Mouse (Mus musculus) intestine, postnatal 0 days (tissue): Measurements from ENCODE around the gene Hook1. TPM values are rescaled to one million over a fixed set of nuclear protein-coding genes. Genes with fewer than 3 reads are reported as not detected.

Source experiments
- ATAC-seq: fragments of 200-750 bp; cut with Nextera tagmentation; 2 replicates; pipeline ENCODE4 v1.8.0; 2017; ENCODE audit warnings: mild to moderate bottlenecking, moderate TSS enrichment, moderate library complexity
- H3K27ac ChIP-seq: fragments of 300-500 bp; sonication (generic); 2 replicates; pipeline ENCODE4 v1.5.1; 2014; ENCODE audit warnings: mild to moderate bottlenecking, low read depth, low read length, moderate library complexity
- H3K27me3 ChIP-seq: fragments of 300-500 bp; sonication (generic); replicated peaks from 2 replicates; pipeline ENCODE4 v1.6.1; 2014; ENCODE audit warnings: low read length, mixed read lengths; ENCODE audit not compliant: control insufficient read depth, insufficient read depth
- H3K36me3 ChIP-seq: fragments of 300-500 bp; sonication (generic); 2 replicates; pipeline ENCODE4 v1.6.1; 2014; ENCODE audit warnings: mild to moderate bottlenecking, moderate library complexity; ENCODE audit not compliant: control insufficient read depth, insufficient read depth
- H3K4me1 ChIP-seq: fragments of 300-500 bp; sonication (generic); replicated peaks from 2 replicates; pipeline ENCODE4 v1.6.1; 2014; ENCODE audit warnings: antibody characterized with exemption, low read length, mixed read lengths; ENCODE audit not compliant: control insufficient read depth, insufficient read depth
- H3K4me2 ChIP-seq: fragments of 300-500 bp; sonication (generic); replicated peaks from 2 replicates; pipeline ENCODE4 v1.6.1; 2014; ENCODE audit warnings: low read depth, mild to moderate bottlenecking, moderate library complexity
- H3K4me3 ChIP-seq: fragments of 300-500 bp; sonication (generic); 2 replicates; pipeline ENCODE4 v1.5.1; 2014; ENCODE audit warnings: low read depth, low read length
- H3K9ac ChIP-seq: fragments of 300-500 bp; sonication (generic); 2 replicates; pipeline ENCODE4 v1.6.1; 2014; ENCODE audit warnings: mild to moderate bottlenecking, low read depth, low read length
- H3K9me3 ChIP-seq: fragments of 300-500 bp; sonication (generic); 2 replicates; pipeline ENCODE4 v1.6.1; 2016; ENCODE audit warnings: mixed run types; ENCODE audit not compliant: control insufficient read depth
- CTCF ChIP-seq: sonication (generic); IDR thresholded peaks from 2 replicates; pipeline ENCODE4 v1.5.1; 2016; ENCODE audit warnings: low read depth, mild to moderate bottlenecking, control low read depth, antibody characterized with exemption, moderate library complexity
- WGBS: fragments of 180-500 bp; shearing (Covaris S2); extraction: QIAGEN DNeasy Blood & Tissue Kit; methylation state at CpG from one replicate; pipeline ENCODE4 v1.1.7; 2014; 5-methylcytosine and 5-hydroxymethylcytosine counted together
- polyA plus RNA-seq: library from polyadenylated mRNA; unstranded; fragments of >200 nt; fragmentation: Nextera tagmentation; extraction: Ambion mirVana; gene quantifications from 2 replicates; pipeline ENCODE4 v1.2.1, GENCODE M21; 2015

Gene Hook1
- 42.5 and 45.6 TPM in 2 replicates for polyA plus RNA-seq

DNA sequence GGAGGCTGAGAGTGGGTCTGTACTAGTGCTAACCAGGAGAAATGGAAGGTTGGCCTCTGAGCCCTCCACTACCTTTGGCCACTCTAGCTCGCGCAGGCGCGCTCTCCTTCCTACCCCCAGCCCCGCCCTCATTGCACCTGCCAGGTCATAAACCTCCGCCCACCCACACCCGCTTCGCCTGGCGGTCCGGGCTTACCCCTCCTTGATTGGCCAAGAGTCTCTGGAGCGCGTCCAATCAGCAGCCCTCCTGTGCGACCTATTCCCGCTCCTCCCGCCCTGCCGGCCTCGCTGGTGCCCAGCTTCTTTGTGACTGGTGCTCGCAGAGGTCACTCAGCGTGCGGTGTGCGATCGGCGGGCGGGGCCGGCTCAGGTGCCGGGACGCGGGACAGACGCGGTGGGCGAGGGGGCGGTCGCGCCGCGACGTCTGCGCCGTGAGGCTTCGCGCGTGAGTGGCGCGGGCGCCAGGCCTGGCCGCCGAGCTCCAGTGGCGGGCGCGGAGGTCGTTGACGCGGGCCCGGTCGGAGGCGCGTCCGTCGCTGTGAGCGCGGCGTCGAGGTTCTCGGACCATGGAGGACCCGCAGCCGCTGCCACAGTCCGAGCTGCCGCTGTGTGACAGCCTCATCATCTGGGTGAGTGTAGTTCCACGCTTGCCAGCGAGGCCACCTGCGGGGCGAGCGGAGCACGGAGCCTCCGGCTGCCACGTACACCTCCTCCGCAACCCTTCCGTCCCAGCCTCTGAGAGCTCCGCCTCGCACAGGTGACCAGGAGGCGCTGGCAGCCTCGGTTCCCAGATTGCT lies at the start of gene Hook1:
Gene Hook1, plus strand, starts transcription at position 313 of the 797 bp plus-strand sequence.
- no peaks in the 10 kb centered on the region for H3K36me3 ChIP-seq

GRCm38 (mm10) chr4:95917703-95918102 lies 49.3 kb upstream of the Hook1 start:
- no peaks in the 10 kb centered on the region for H3K36me3 ChIP-seq
- H3K9me3 ChIP-seq, result no peaks in the 10 kb centered on the region
- H3K27ac ChIP-seq, result no peak overlapping the region
- no peak overlapping the region for H3K4me2 ChIP-seq
- no peak for TF ChIP-seq CTCF
- 64% methylated on average over 6 of the region's 6 CpGs for WGBS
- no peaks in the 10 kb centered on the region for H3K27me3 ChIP-seq
- ATAC-seq, result no peak
- H3K4me3 ChIP-seq, result no peak overlapping the region
- no peaks in the 10 kb centered on the region for H3K4me1 ChIP-seq
- no peak overlapping the region for H3K9ac ChIP-seq

More for the DNA sequence above, at the start of gene Hook1:
- H3K4me2 ChIP-seq, result peak within 1 kb of the TSS; percentile 73
- peak; percentile 100 for ATAC-seq
- H3K9ac ChIP-seq, result peak within 1 kb of the TSS; percentile 84
- H3K27ac ChIP-seq, result peak within 1 kb of the TSS; percentile 94
- WGBS, result under 1% methylated on average over 70 of the region's 82 CpGs
- no peaks in the 10 kb centered on the region for H3K27me3 ChIP-seq
- H3K9me3 ChIP-seq, result no peaks in the 10 kb centered on the region
- TF ChIP-seq CTCF, result peak; percentile 33; the same call in 1 of the 2 replicates
- peak within 1 kb of the TSS; percentile 67 for H3K4me3 ChIP-seq
- no peaks in the 10 kb centered on the region for H3K4me1 ChIP-seq

DNA sequence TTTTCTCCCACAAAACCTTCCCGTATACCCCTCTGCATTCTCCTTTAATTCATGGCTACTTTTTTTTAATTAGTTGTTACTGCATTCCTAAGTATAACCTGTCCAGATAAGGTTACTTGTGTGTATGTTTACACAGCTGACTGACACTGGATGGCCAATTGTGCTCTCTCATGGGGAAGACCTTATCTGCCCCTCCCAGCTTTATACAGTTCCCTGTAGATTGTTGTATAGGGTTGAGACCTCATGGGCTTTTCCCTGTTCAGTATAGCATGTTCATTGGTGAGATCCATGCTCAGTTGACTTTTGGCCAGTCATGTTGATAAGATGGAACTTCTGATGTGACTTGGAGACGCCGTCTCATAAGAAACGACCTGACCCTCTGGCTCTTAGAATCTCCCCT lies 46.6 kb upstream of the Hook1 start:
- no peaks in the 10 kb centered on the region for H3K36me3 ChIP-seq
- WGBS, result 61% methylated on average over 4 of the region's 4 CpGs
- H3K9ac ChIP-seq, result no peak overlapping the region
- H3K27me3 ChIP-seq, result no peaks in the 10 kb centered on the region
- no peak overlapping the region for H3K27ac ChIP-seq
- TF ChIP-seq CTCF, result no peak
- no peak for ATAC-seq
- no peaks in the 10 kb centered on the region for H3K9me3 ChIP-seq
- no peak overlapping the region for H3K4me2 ChIP-seq
- H3K4me3 ChIP-seq, result no peak overlapping the region
- H3K4me1 ChIP-seq, result no peaks in the 10 kb centered on the region

DNA sequence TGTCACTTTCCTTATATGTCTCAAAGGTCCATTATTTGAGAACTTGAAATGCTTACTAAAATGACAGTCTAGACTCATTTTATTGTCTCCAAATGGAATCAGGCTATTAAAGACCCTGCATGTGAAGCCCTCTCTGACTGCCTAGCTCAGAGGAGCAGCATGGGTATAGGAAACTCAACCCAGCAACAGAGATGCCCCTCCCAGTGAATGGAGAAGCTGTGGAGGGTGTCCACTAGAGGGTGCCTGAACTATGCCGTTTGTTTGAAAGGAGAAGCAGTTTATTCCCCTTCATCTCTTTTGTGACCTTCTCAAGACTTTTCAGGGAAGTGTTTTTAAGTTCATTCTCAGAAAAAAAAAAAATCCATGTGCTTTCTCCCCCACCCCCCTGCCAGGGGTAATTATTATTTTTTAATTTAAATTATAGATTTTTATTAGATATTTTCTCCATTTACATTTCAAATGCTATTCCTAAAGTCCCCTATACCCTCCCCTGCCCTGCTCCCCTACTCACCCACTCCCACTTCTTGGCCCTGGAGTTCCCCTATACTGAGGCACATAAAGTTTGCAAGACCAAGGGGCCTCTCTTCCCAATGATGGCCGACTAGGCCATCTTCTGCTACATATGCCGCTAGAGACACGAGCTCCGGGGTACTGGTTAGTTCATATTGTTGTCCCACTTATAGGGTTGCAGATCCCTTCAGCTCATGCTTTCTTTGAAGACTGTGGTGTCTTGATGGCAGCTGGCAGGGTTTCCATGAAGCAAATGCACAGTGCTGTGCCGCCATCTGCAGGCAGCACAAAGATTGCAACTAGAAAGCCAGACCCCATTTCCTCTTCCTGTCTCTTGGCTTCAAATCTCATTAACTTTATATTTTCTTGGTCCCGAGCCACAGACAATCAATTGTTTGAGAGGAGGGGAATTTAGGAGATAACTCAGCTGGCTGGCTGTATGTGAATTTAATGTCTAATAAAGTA lies 42.5 kb upstream of the Hook1 start:
- peak; percentile 94 for TF ChIP-seq CTCF
- no peak overlapping the region for H3K27ac ChIP-seq
- no peaks in the 10 kb centered on the region for H3K9me3 ChIP-seq
- H3K4me3 ChIP-seq, result no peak overlapping the region
- H3K9ac ChIP-seq, result no peak overlapping the region
- H3K4me2 ChIP-seq, result no peak overlapping the region
- H3K36me3 ChIP-seq, result no peaks in the 10 kb centered on the region
- no peaks in the 10 kb centered on the region for H3K4me1 ChIP-seq
- H3K27me3 ChIP-seq, result no peaks in the 10 kb centered on the region
- peak; percentile 39; the same call in 1 of the 2 replicates for ATAC-seq
- WGBS, result 21% methylated on average over 7 of the region's 7 CpGs

GRCm38 (mm10) chr4:95928846-95929245 lies 38.2 kb upstream of the Hook1 start:
- Histone ChIP-seq H3K36me3 (no peaks in the 10 kb centered on the region), H3K4me3 (no peak overlapping the region), H3K9ac (no peak overlapping the region), H3K4me2 (no peak overlapping the region), H3K9me3 (no peaks in the 10 kb centered on the region), H3K27me3 (no peaks in the 10 kb centered on the region), H3K4me1 (no peaks in the 10 kb centered on the region), H3K27ac (no peak overlapping the region)
- no peak for ATAC-seq
- no peak for TF ChIP-seq CTCF
- 90% methylated on average over 1 of the region's 1 CpGs for WGBS

DNA sequence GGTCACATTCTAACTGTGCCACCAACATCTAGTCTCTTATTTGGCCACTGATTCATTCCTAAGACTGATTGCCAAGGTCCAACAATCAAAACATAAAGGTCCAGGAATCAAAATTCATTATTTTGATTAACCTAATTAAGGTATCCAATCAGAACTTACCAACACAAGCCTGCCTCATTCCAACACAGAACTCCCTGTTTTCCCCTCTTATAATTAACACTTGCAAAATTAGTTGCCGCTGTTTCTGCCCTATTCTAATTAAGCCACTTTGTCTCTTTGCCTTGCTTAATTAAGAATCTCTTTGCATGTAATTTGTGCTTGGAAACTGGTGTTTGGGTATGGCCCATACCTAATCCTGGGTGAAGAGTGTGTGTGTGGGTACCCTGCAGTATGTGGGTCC lies 37.1 kb upstream of the Hook1 start:
- H3K36me3 ChIP-seq, result no peaks in the 10 kb centered on the region
- no peak for TF ChIP-seq CTCF
- WGBS, result 97% methylated on average over 1 of the region's 1 CpGs
- no peak overlapping the region for H3K4me2 ChIP-seq
- H3K27ac ChIP-seq, result no peak overlapping the region
- H3K27me3 ChIP-seq, result no peaks in the 10 kb centered on the region
- no peak overlapping the region for H3K9ac ChIP-seq
- ATAC-seq, result no peak
- no peaks in the 10 kb centered on the region for H3K9me3 ChIP-seq
- no peaks in the 10 kb centered on the region for H3K4me1 ChIP-seq
- no peak overlapping the region for H3K4me3 ChIP-seq
